Mouse (Mus musculus) cerebellum, postnatal 4 days (tissue): ENCODE results near the gene Rab39b.

Experiments
- DNase-seq, 2 experiments: peaks; one replicate each; pipeline ENCODE4 v3.0.0; 2022; ENCODE audit warnings: low spot score in 2 of 2, mixed read lengths in 1 of 2

The Rab39b gene

DNA sequence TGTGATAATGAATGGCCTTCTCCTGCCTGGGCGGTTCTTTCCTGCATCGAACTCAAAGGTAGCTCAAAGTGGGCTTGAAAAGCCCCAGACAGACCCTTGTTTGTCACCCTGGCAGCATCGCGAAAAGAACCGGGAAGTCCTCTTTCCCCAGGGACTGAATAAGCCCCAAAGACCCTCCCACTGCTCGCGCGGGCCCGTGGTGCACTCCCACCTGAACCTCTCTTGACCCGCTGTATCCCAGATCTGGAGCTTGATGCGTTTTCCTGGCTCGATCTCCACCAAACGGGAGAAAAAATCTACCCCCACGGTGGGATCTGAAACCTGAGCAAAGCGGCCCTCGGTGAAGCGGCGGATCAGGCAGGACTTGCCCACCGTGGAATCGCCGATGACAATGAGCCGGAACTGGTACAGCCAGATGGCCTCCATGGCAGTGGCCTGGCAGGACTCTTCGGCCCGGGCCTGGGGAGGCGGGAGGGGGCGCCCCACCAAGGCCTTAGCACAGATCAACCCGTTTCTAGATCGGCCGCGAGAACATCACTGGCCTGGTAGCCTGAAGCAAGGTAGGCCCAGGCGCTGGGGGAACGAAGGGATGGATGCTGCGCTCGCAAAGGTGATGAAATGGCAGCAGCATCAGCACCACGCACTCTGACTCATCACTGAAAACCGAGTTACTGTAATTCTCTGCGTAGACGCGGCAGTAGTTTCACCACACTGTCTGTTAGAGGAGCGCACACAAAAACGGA lies at the start of gene Rab39b:
Rab39b (minus strand) TSS at position 650 of the 743 bp plus-strand sequence.
- DNase-seq: peak; percentile 22 to 40

DNA sequence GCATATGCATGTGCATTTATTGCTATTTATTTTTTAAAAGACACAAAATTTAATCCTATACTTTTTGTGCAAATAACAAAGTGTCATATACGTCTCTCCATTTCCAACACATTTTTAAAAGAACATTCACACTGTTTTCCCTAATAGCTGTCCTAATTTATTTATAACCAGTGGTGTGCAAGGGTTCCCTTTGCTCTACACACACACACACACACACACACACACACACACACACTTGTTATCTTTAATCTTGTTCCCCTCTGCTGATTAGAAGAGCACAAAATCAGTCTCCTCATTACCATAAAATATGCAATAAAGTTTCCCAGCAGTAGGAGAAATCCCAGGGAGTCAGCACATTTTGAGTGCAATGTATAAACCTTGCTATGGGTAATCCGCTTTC lies 508 bp upstream of the Rab39b start:
- DNase-seq: no peak
